Mouse (Mus musculus): ENCODE data around the gene Polg. TPM values are rescaled to one million over a fixed set of nuclear protein-coding genes. Genes with fewer than 3 reads are reported as not detected.

Gene Polg
- 38.5 and 43.0 TPM in 2 replicates for polyA plus RNA-seq (2016; fragmentation: Nextera tagmentation; extraction: Ambion mirVana)

GRCm38 (mm10) chr7:79466053-79466901, at the start of gene Polg:
Gene Polg (minus strand): TSS chr7:79466362.
- DNase-seq (ENCODE audit: low spot score), result peak; percentile 99
- Histone ChIP-seq H3K4me3 (peak within 1 kb of the TSS; percentile 95), H3K9me3 (no peaks in the 10 kb centered on the region), H3K27ac (peak within 1 kb of the TSS; percentile 90), H3K4me1 (replicated peaks) (peaks cover 60% of the 10 kb centered on the region), H3K27me3 (ENCODE audit: insufficient read depth, poor library complexity, severe bottlenecking) (peaks cover 28% of the 10 kb centered on the region), H3K36me3 (peaks cover 29% of the 10 kb centered on the region)
- WGBS, result under 1% methylated on average over 76 of the region's 76 CpGs

- peaks cover 34% of the 10 kb centered on the region for H3K36me3 ChIP-seq
- no peak for DNase-seq (ENCODE audit: low spot score)
- H3K4me1 ChIP-seq (replicated peaks), result peaks cover 96% of the 10 kb centered on the region
- peaks cover 100% of the 10 kb centered on the region for H3K27me3 ChIP-seq (ENCODE audit: insufficient read depth, poor library complexity, severe bottlenecking)
- peak overlapping the region; percentile 50 for H3K4me3 ChIP-seq
- H3K27ac ChIP-seq, result peak overlapping the region; percentile 92
- no peaks in the 10 kb centered on the region for H3K9me3 ChIP-seq
- 28% methylated on average over 9 of the region's 9 CpGs for WGBS
These were observed 49.7 kb upstream of the Polg start for GRCm38 (mm10) chr7:79515861-79516260.

- WGBS, result under 1% methylated on average over 57 of the region's 57 CpGs
- H3K4me3 ChIP-seq, result peak overlapping the region; percentile 50
- H3K27ac ChIP-seq, result peak overlapping the region; percentile 92
- DNase-seq (ENCODE audit: low spot score), result peak; percentile 62
- H3K36me3 ChIP-seq, result peaks cover 37% of the 10 kb centered on the region
- H3K27me3 ChIP-seq (ENCODE audit: insufficient read depth, poor library complexity, severe bottlenecking), result peaks cover 100% of the 10 kb centered on the region
- no peaks in the 10 kb centered on the region for H3K9me3 ChIP-seq
- H3K4me1 ChIP-seq (replicated peaks), result peaks cover 94% of the 10 kb centered on the region
These were observed 49.1 kb upstream of the Polg start for GRCm38 (mm10) chr7:79515221-79515743.

- peaks cover 93% of the 10 kb centered on the region for H3K4me1 ChIP-seq (replicated peaks)
- peak overlapping the region; percentile 92 for H3K27ac ChIP-seq
- H3K27me3 ChIP-seq (ENCODE audit: insufficient read depth, poor library complexity, severe bottlenecking), result peaks cover 100% of the 10 kb centered on the region
- H3K36me3 ChIP-seq, result peaks cover 39% of the 10 kb centered on the region
- peak; percentile 59 for DNase-seq (ENCODE audit: low spot score)
- no peak overlapping the region; the same call in 1 of the 2 replicates for H3K4me3 ChIP-seq
- 5% methylated on average over 20 of the region's 20 CpGs for WGBS
- no peaks in the 10 kb centered on the region for H3K9me3 ChIP-seq
These were observed 48.3 kb upstream of the Polg start for GRCm38 (mm10) chr7:79514361-79514881.

- Histone ChIP-seq H3K27ac (no peak overlapping the region), H3K36me3 (peaks cover 49% of the 10 kb centered on the region), H3K4me3 (no peak overlapping the region), H3K9me3 (no peaks in the 10 kb centered on the region), H3K4me1 (replicated peaks) (peaks cover 93% of the 10 kb centered on the region), H3K27me3 (ENCODE audit: insufficient read depth, poor library complexity, severe bottlenecking) (peaks cover 100% of the 10 kb centered on the region)
- DNase-seq (ENCODE audit: low spot score), result no peak
- 9% methylated on average over 2 of the region's 2 CpGs for WGBS
These were observed 47.3 kb upstream of the Polg start for GRCm38 (mm10) chr7:79513466-79513865.

GRCm38 (mm10) chr7:79512496-79512895, 46.3 kb upstream of the Polg start:
- Histone ChIP-seq H3K27ac (no peak overlapping the region), H3K4me1 (replicated peaks) (peaks cover 93% of the 10 kb centered on the region), H3K36me3 (peaks cover 59% of the 10 kb centered on the region), H3K9me3 (no peaks in the 10 kb centered on the region), H3K4me3 (peak overlapping the region; percentile 7; the same call in 1 of the 2 replicates), H3K27me3 (ENCODE audit: insufficient read depth, poor library complexity, severe bottlenecking) (peaks cover 100% of the 10 kb centered on the region)
- DNase-seq (ENCODE audit: low spot score), result no peak
- 12% methylated on average over 4 of the region's 4 CpGs for WGBS

- 4% methylated on average over 5 of the region's 5 CpGs for WGBS
- peaks cover 67% of the 10 kb centered on the region for H3K36me3 ChIP-seq
These were observed 45.5 kb upstream of the Polg start for GRCm38 (mm10) chr7:79511656-79512055.

GRCm38 (mm10) chr7:79511181-79511580, 45.0 kb upstream of the Polg start:
- H3K9me3 ChIP-seq, result no peaks in the 10 kb centered on the region
- peak overlapping the region; percentile 50; the same call in 1 of the 2 replicates for H3K27ac ChIP-seq
- 21% methylated on average over 7 of the region's 7 CpGs for WGBS
- peaks cover 94% of the 10 kb centered on the region for H3K4me1 ChIP-seq (replicated peaks)
- H3K27me3 ChIP-seq (ENCODE audit: insufficient read depth, poor library complexity, severe bottlenecking), result peaks cover 100% of the 10 kb centered on the region
- peak overlapping the region; percentile 14; the same call in 1 of the 2 replicates for H3K4me3 ChIP-seq
- DNase-seq (ENCODE audit: low spot score), result no peak
- peaks cover 72% of the 10 kb centered on the region for H3K36me3 ChIP-seq

More at GRCm38 (mm10) chr7:79511656-79512055, 45.5 kb upstream of the Polg start:
- DNase-seq (ENCODE audit: low spot score), result no peak
- Histone ChIP-seq H3K4me1 (replicated peaks) (peaks cover 94% of the 10 kb centered on the region), H3K27me3 (ENCODE audit: insufficient read depth, poor library complexity, severe bottlenecking) (peaks cover 100% of the 10 kb centered on the region), H3K9me3 (no peaks in the 10 kb centered on the region), H3K27ac (peak overlapping the region; percentile 50; the same call in 1 of the 2 replicates), H3K4me3 (peak overlapping the region; percentile 14; the same call in 1 of the 2 replicates)

- Histone ChIP-seq H3K27ac (peak overlapping the region; percentile 50; the same call in 1 of the 2 replicates), H3K4me1 (replicated peaks) (peaks cover 94% of the 10 kb centered on the region), H3K4me3 (peak overlapping the region; percentile 14; the same call in 1 of the 2 replicates), H3K36me3 (peaks cover 68% of the 10 kb centered on the region), H3K27me3 (ENCODE audit: insufficient read depth, poor library complexity, severe bottlenecking) (peaks cover 100% of the 10 kb centered on the region), H3K9me3 (no peaks in the 10 kb centered on the region)
- WGBS, result 18% methylated on average over 3 of the region's 3 CpGs
- DNase-seq (ENCODE audit: low spot score), result no peak
These were observed 44.5 kb upstream of the Polg start for GRCm38 (mm10) chr7:79510686-79511085.

GRCm38 (mm10) chr7:79509710-79510109, 43.5 kb upstream of the Polg start:
- Histone ChIP-seq H3K9me3 (no peaks in the 10 kb centered on the region), H3K27ac (peak overlapping the region; percentile 98), H3K4me1 (replicated peaks) (peaks cover 94% of the 10 kb centered on the region), H3K36me3 (peaks cover 59% of the 10 kb centered on the region), H3K27me3 (ENCODE audit: insufficient read depth, poor library complexity, severe bottlenecking) (peaks cover 100% of the 10 kb centered on the region), H3K4me3 (peak overlapping the region; percentile 63)
- 5% methylated on average over 12 of the region's 12 CpGs for WGBS
- DNase-seq (ENCODE audit: low spot score), result peak; percentile 38

- Histone ChIP-seq H3K27me3 (ENCODE audit: insufficient read depth, poor library complexity, severe bottlenecking) (peaks cover 100% of the 10 kb centered on the region), H3K4me3 (peak overlapping the region; percentile 63), H3K36me3 (peaks cover 59% of the 10 kb centered on the region), H3K9me3 (no peaks in the 10 kb centered on the region), H3K27ac (peak overlapping the region; percentile 98), H3K4me1 (replicated peaks) (peaks cover 94% of the 10 kb centered on the region)
- peak; percentile 36 for DNase-seq (ENCODE audit: low spot score)
- WGBS, result 8% methylated on average over 6 of the region's 6 CpGs
These were observed 43.1 kb upstream of the Polg start for GRCm38 (mm10) chr7:79509235-79509607.

GRCm38 (mm10) chr7:79508280-79509234, 42.4 kb upstream of the Polg start:
- Histone ChIP-seq H3K36me3 (peaks cover 60% of the 10 kb centered on the region), H3K27me3 (ENCODE audit: insufficient read depth, poor library complexity, severe bottlenecking) (peaks cover 100% of the 10 kb centered on the region), H3K9me3 (no peaks in the 10 kb centered on the region), H3K27ac (peak overlapping the region; percentile 98), H3K4me3 (peak overlapping the region; percentile 63), H3K4me1 (replicated peaks) (peaks cover 94% of the 10 kb centered on the region)
- under 1% methylated on average over 79 of the region's 79 CpGs for WGBS
- peak; percentile 48 for DNase-seq (ENCODE audit: low spot score)

Data from hindbrain, embryonic 10.5 days (tissue).